Comparison of ENCODE assay signal across 9 mouse cellular contexts in the genomic region with DNA sequence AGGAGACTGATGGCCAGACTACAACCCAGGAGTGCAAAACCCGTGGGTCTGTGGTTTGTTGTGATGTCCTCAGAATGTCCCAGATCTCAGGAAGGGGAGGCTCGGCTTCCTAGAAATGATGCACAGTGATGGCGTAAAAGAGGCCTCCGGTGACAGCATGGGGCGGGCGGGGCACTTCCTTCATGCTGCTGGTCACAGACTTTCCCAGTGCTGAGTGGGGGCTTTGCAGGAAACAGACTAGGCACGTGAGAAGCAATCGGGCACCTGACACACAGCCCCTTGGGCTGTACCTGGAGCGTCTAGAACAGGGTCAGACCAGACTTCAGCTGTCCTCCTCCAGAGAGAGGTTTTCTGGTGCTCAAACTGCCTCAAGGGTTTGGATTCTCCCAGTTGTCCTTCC. TPM values are rescaled to one million over a fixed set of nuclear protein-coding genes. Genes with fewer than 3 reads are reported as not detected.
A peak's percentile ranks its signal among the peaks of the same experiment; 100 is the strongest.
DNase-seq lines count a peak whose midpoint lies in the region; ATAC-seq and TF ChIP-seq lines count a peak whose summit lies in the region.
"Had no signal": no experiment of that assay in that cellular context is flagged by ENCODE, and none has a peak within 500 bp of the region (broad histone marks: within the 10 kb centered on the region; RNA-seq: fewer than 3 reads in every experiment).

No protein-coding gene starts in this region.

- H3K4me1 ChIP-seq in liver, embryonic 15.5 days (replicated peaks), result 0 out of 2 replicates have a peak, but pooled peaks cover 10% of the 10 kb centered on the region
- no peaks in the 10 kb centered on the region; the same call in 1 of the 2 replicates for H3K4me1 ChIP-seq in liver, embryonic 11.5 days (replicated peaks; ENCODE audit: control insufficient read depth, insufficient read depth, low read length)
- peaks cover 7% of the 10 kb centered on the region; the same call in 1 of the 2 replicates for H3K4me1 ChIP-seq in embryonic facial prominence, embryonic 14.5 days (ENCODE audit: control insufficient read depth, insufficient read depth, low read length)
- H3K4me1 ChIP-seq in stomach, postnatal 0 days (replicated peaks; ENCODE audit: control insufficient read depth, insufficient read depth), result 0 out of 2 replicates have a peak, but pooled peaks cover 3% of the 10 kb centered on the region

- TF ChIP-seq CTCF in stomach, postnatal 0 days (IDR thresholded peaks at IDR 0.05; ENCODE audit: low read depth), result no peak

- H3K27ac ChIP-seq in liver, embryonic 15.5 days (replicated peaks), result no peak overlapping the region
- no peak overlapping the region for H3K27ac ChIP-seq in liver, embryonic 11.5 days (ENCODE audit: low read depth, low read length)
- no peak overlapping the region for H3K27ac ChIP-seq in embryonic facial prominence, embryonic 14.5 days (replicated peaks; ENCODE audit: low read depth, low read length)
- no peak overlapping the region; the same call in 1 of the 2 replicates for H3K27ac ChIP-seq in stomach, postnatal 0 days (replicated peaks)
- H3K27ac ChIP-seq: limb, embryonic 15.5 days had no signal

- H3K9ac ChIP-seq in liver, embryonic 15.5 days, result no peak overlapping the region
- H3K9ac ChIP-seq in liver, embryonic 11.5 days (ENCODE audit: low read depth, low read length), result no peak overlapping the region
- H3K9ac ChIP-seq in embryonic facial prominence, embryonic 14.5 days (ENCODE audit: low read depth, low read length), result no peak overlapping the region
- H3K9ac ChIP-seq in stomach, postnatal 0 days (ENCODE audit: low read length), result no peak overlapping the region; the same call in 1 of the 2 replicates
- H3K9ac ChIP-seq: limb, embryonic 15.5 days had no signal

- peak; percentile 15 for ATAC-seq in liver, embryonic 15.5 days (ENCODE audit: insufficient read depth)
- ATAC-seq in liver, embryonic 11.5 days (replicated peaks; ENCODE audit: low FRiP score), result no peak
- ATAC-seq in embryonic facial prominence, embryonic 14.5 days (ENCODE audit: low read depth), result peak; percentile 58; the same call in 1 of the 2 replicates
- peak; percentile 30; the same call in 1 of the 2 replicates for ATAC-seq in stomach, postnatal 0 days (ENCODE audit: low FRiP score, low TSS enrichment)
- no peak for ATAC-seq in erythroid progenitor cell, adult 5-6 weeks (replicated peaks; ENCODE audit: low FRiP score, poor library complexity, severe bottlenecking)

- H3K36me3 ChIP-seq in liver, embryonic 15.5 days (replicated peaks), result peaks cover 6% of the 10 kb centered on the region
- peaks cover 2% of the 10 kb centered on the region; the same call in 1 of the 2 replicates for H3K36me3 ChIP-seq in liver, embryonic 11.5 days (ENCODE audit: control insufficient read depth, insufficient read depth, low read length)
- 0 out of 2 replicates have a peak, but pooled peaks cover 5% of the 10 kb centered on the region for H3K36me3 ChIP-seq in embryonic facial prominence, embryonic 14.5 days (ENCODE audit: control insufficient read depth, insufficient read depth, low read length)
- no peaks in the 10 kb centered on the region for H3K36me3 ChIP-seq in stomach, postnatal 0 days (ENCODE audit: control insufficient read depth, insufficient read depth, low read length)

- H3K4me3 ChIP-seq in liver, embryonic 15.5 days (replicated peaks), result no peak overlapping the region
- H3K4me3 ChIP-seq in liver, embryonic 11.5 days (ENCODE audit: low read depth, low read length), result no peak overlapping the region
- H3K4me3 ChIP-seq in embryonic facial prominence, embryonic 14.5 days (ENCODE audit: low read depth, low read length), result no peak overlapping the region
- no peak overlapping the region for H3K4me3 ChIP-seq in stomach, postnatal 0 days (ENCODE audit: low read depth, low read length)
- H3K4me3 ChIP-seq: limb, embryonic 15.5 days had no signal

- no peak for TF ChIP-seq EP300 in stomach, postnatal 0 days (optimal IDR thresholded peaks at IDR 0.05)

- DNase-seq in liver, embryonic 11.5 days (ENCODE audit: low spot score), result no peak
- no peak for DNase-seq in embryonic facial prominence, embryonic 14.5 days (ENCODE audit: low spot score)
- DNase-seq in kidney, postnatal 25 days, result peak; percentile 14 to 51
- peak; percentile 35 for DNase-seq in stomach, postnatal 0 days (ENCODE audit: low spot score)
- no peak for DNase-seq in urinary bladder, postnatal 10 days (ENCODE audit: low spot score)
- no peak for DNase-seq in gastrocnemius, postnatal 10 days

- 17% methylated on average over 9 of the region's 9 CpGs for WGBS in liver, embryonic 15.5 days (ENCODE audit: insufficient replicate concordance)
- 35% methylated on average over 9 of the region's 9 CpGs for WGBS in liver, embryonic 11.5 days
- WGBS in embryonic facial prominence, embryonic 14.5 days, result 30% methylated on average over 7 of the region's 9 CpGs
- WGBS in stomach, postnatal 0 days, result 60% methylated on average over 9 of the region's 9 CpGs

- no peaks in the 10 kb centered on the region for H3K9me3 ChIP-seq in liver, embryonic 15.5 days (replicated peaks)
- no peaks in the 10 kb centered on the region for H3K9me3 ChIP-seq in liver, embryonic 11.5 days (ENCODE audit: control insufficient read depth, low read length)
- H3K9me3 ChIP-seq in embryonic facial prominence, embryonic 14.5 days (ENCODE audit: control insufficient read depth, low read length), result no peaks in the 10 kb centered on the region
- H3K9me3 ChIP-seq in stomach, postnatal 0 days (ENCODE audit: control insufficient read depth, low read length), result no peaks in the 10 kb centered on the region
- H3K9me3 ChIP-seq: limb, embryonic 15.5 days had no signal

- H3K27me3 ChIP-seq in liver, embryonic 15.5 days, result no peaks in the 10 kb centered on the region
- H3K27me3 ChIP-seq in liver, embryonic 11.5 days (replicated peaks; ENCODE audit: control insufficient read depth, insufficient read depth, low read length), result no peaks in the 10 kb centered on the region
- H3K27me3 ChIP-seq in embryonic facial prominence, embryonic 14.5 days (replicated peaks; ENCODE audit: control insufficient read depth, insufficient read depth, low read length), result no peaks in the 10 kb centered on the region
- H3K27me3 ChIP-seq in stomach, postnatal 0 days (ENCODE audit: control insufficient read depth, insufficient read depth, low read length), result no peaks in the 10 kb centered on the region
- H3K27me3 ChIP-seq: limb, embryonic 15.5 days had no signal

- H3K4me2 ChIP-seq in liver, embryonic 15.5 days, result no peak overlapping the region
- no peak overlapping the region for H3K4me2 ChIP-seq in liver, embryonic 11.5 days
- no peak overlapping the region for H3K4me2 ChIP-seq in embryonic facial prominence, embryonic 14.5 days (ENCODE audit: low read depth, low read length)
- no peak overlapping the region for H3K4me2 ChIP-seq in stomach, postnatal 0 days (replicated peaks; ENCODE audit: low read depth)
- H3K4me2 ChIP-seq: limb, embryonic 15.5 days had no signal

RNA-seq across cellular contexts. Expression of gene Pcbp1, which starts 44.7 kb away (rescaled TPM):
- polyA plus RNA-seq in liver, embryonic 15.5 days (2015; fragmentation: Nextera tagmentation; extraction: Ambion mirVana), result 253 and 255 TPM in 2 replicates
- polyA plus RNA-seq in liver, embryonic 11.5 days (2014; fragmentation: Nextera tagmentation; extraction: Ambion mirVana), result 543 and 554 TPM in 2 replicates
- polyA plus RNA-seq in embryonic facial prominence, embryonic 14.5 days (2014; fragmentation: Nextera tagmentation; extraction: Ambion mirVana), result 397 and 402 TPM in 2 replicates
- 331 and 337 TPM in 2 replicates for polyA plus RNA-seq in stomach, postnatal 0 days (2015; fragmentation: Nextera tagmentation; extraction: Ambion mirVana)
- total RNA-seq in erythroid progenitor cell, adult 5-6 weeks (2015; ENCODE audit: low replicate concordance), result 145 and 147 TPM in 2 replicates
- 58.4 and 67.4 TPM in 2 replicates for total RNA-seq in erythroid progenitor cell, adult 5-6 weeks (2017; ENCODE audit: low replicate concordance)
- 100 to 1,000 TPM; 167 to 185 TPM for total RNA-seq in gastrocnemius, postnatal 10 days (2021)

RNA-seq across cellular contexts. Expression of gene Asprv1, which starts 57.1 kb away (rescaled TPM):
- 2.0 and 2.9 TPM in 2 replicates for polyA plus RNA-seq in liver, embryonic 15.5 days (2015; fragmentation: Nextera tagmentation; extraction: Ambion mirVana)
- 0.19 and 0.36 TPM in 2 replicates for polyA plus RNA-seq in liver, embryonic 11.5 days (2014; fragmentation: Nextera tagmentation; extraction: Ambion mirVana)
- polyA plus RNA-seq in embryonic facial prominence, embryonic 14.5 days (2014; fragmentation: Nextera tagmentation; extraction: Ambion mirVana), result 37.1 and 74.1 TPM in 2 replicates
- polyA plus RNA-seq in stomach, postnatal 0 days (2015; fragmentation: Nextera tagmentation; extraction: Ambion mirVana), result 2,145 and 2,418 TPM in 2 replicates
- total RNA-seq in erythroid progenitor cell, adult 5-6 weeks (2015; ENCODE audit: low replicate concordance), result 4.3 TPM in 1 of 2 replicates, not detected in the other
- 0.64 and 6.5 TPM in 2 replicates for total RNA-seq in erythroid progenitor cell, adult 5-6 weeks (2017; ENCODE audit: low replicate concordance)
- under 1 TPM in 1 of 2 experiments, not detected in 1; 0.27 TPM for total RNA-seq in gastrocnemius, postnatal 10 days (2021)

Comparison
In these comparisons a context has a peak if more than half of its experiments do, and no peak if none do; other contexts are left out.
1. ATAC-seq: peak in liver, embryonic 15.5 days (single experiment), embryonic facial prominence, embryonic 14.5 days (single experiment) and stomach, postnatal 0 days (single experiment); none in liver, embryonic 11.5 days (single experiment) and erythroid progenitor cell, adult 5-6 weeks (single experiment).
2. DNase-seq: peak in kidney, postnatal 25 days (2 of 2) and stomach, postnatal 0 days (single experiment); none in liver, embryonic 11.5 days (single experiment), embryonic facial prominence, embryonic 14.5 days (single experiment), urinary bladder, postnatal 10 days (single experiment) and gastrocnemius, postnatal 10 days (single experiment).
3. RNA of gene Asprv1, which starts 57.1 kb away (polyA plus RNA-seq): 2,145 to 2,418 TPM in stomach, postnatal 0 days; 37.1 to 74.1 TPM in embryonic facial prominence, embryonic 14.5 days, 2.0 to 2.9 TPM in liver, embryonic 15.5 days and 0.19 to 0.36 TPM in liver, embryonic 11.5 days; every median in the first group is over 10 times any median in the second.